Mouse (Mus musculus): ENCODE measurements at regions not wholly inside any gene's neighbourhood (a gene's known extent, or its start where the extent isn't known, plus 50 kb on each side); places are given as distances from the start of the nearest gene placed in this dataset.

- Histone ChIP-seq H3K4me1 (ENCODE audit: insufficient read depth, low read depth, low read length) (no peaks in the 10 kb centered on the region), H3K36me3 (ENCODE audit: insufficient read depth, low read length) (no peaks in the 10 kb centered on the region), H3K9ac (replicated peaks; ENCODE audit: low read depth) (no peak overlapping the region), H3K9me3 (ENCODE audit: low read length) (no peaks in the 10 kb centered on the region), H3K27ac (ENCODE audit: low read length) (no peak overlapping the region), H3K4me3 (ENCODE audit: low read depth, low read length) (no peak overlapping the region), H3K27me3 (replicated peaks; ENCODE audit: insufficient read depth, low read length) (no peaks in the 10 kb centered on the region), H3K4me2 (replicated peaks; ENCODE audit: low read depth, low read length) (no peak overlapping the region)
- no peak for ATAC-seq
- DNase-seq (ENCODE audit: low spot score): no peak
- WGBS: 50% methylated on average over 1 of the region's 1 CpGs
- no peak for TF ChIP-seq EP300 (IDR thresholded peaks at IDR 0.05)
- no peak for TF ChIP-seq CTCF (IDR thresholded peaks at IDR 0.05)
These were observed 127.7 kb downstream of the Gm12689 start for GRCm38 (mm10) chr4:99423449-99423848.

DNA sequence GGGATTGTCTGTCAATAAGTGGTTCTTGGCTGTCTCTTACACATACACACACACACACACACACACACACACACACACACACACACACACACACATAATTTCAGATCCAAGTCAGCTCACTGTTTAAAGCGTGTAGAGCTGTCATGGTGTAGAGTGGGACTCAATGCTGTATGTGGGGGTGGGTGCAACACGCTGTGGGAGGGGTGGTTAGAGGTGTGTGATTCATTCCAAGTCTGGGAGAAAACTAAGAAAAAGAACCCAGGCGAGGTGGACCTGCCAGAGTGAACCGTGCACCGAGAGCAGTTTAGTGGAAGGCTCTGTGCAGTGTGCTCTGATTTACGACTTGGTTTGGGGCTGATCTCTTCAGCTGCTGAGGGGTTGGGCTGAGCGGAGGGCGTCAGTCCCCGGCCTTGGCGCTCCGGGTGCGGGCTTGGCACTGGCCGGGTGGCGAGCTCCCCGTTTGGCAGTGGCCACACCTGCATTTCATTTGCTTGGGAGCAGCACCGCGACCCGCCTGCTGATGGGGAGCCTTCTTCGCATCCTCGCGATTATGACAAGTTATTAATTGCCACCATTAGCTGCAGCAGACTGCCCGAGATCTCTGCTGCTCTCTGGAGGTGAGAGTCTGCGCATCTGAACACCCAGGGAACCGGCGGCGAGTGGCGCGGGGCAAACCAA lies 149.5 kb downstream of the Gm12689 start:
- H3K9me3 ChIP-seq (ENCODE audit: low read length): no peaks in the 10 kb centered on the region
- no peak overlapping the region for H3K4me2 ChIP-seq (replicated peaks; ENCODE audit: low read depth, low read length)
- WGBS: 31% methylated on average over 28 of the region's 28 CpGs
- H3K27ac ChIP-seq (ENCODE audit: low read length): no peak overlapping the region
- H3K4me1 ChIP-seq (ENCODE audit: insufficient read depth, low read depth, low read length): no peaks in the 10 kb centered on the region
- TF ChIP-seq EP300 (IDR thresholded peaks at IDR 0.05) (no peak), CTCF (IDR thresholded peaks at IDR 0.05) (no peak)
- H3K9ac ChIP-seq (replicated peaks; ENCODE audit: low read depth): no peak overlapping the region
- DNase-seq (ENCODE audit: low spot score): no peak
- H3K36me3 ChIP-seq (ENCODE audit: insufficient read depth, low read length): no peaks in the 10 kb centered on the region
- ATAC-seq: no peak
- H3K27me3 ChIP-seq (replicated peaks; ENCODE audit: insufficient read depth, low read length): no peaks in the 10 kb centered on the region
- H3K4me3 ChIP-seq (ENCODE audit: low read depth, low read length): no peak overlapping the region

DNA sequence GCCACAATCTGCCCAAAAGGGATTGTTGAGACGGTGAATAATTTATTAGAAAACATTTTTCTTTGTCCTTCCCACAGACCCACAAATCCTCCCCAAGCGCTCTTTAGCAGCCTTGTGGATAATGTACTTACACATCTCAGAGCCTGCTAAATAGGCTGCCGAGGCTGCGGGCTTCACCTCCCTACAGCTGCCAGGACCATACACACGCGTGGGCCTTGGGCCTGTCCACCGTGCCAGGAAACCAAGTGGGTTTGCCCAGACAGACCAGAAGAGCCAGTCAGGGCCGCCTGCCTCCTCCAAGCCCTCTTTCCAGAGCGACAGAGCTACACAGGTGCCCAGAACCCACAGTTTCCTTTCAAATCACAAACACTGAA lies 150.0 kb downstream of the Gm12689 start:
- Histone ChIP-seq H3K4me2 (replicated peaks; ENCODE audit: low read depth, low read length) (no peak overlapping the region), H3K9ac (replicated peaks; ENCODE audit: low read depth) (no peak overlapping the region), H3K4me1 (ENCODE audit: insufficient read depth, low read depth, low read length) (no peaks in the 10 kb centered on the region), H3K9me3 (ENCODE audit: low read length) (no peaks in the 10 kb centered on the region), H3K36me3 (ENCODE audit: insufficient read depth, low read length) (no peaks in the 10 kb centered on the region), H3K27me3 (replicated peaks; ENCODE audit: insufficient read depth, low read length) (no peaks in the 10 kb centered on the region), H3K27ac (ENCODE audit: low read length) (no peak overlapping the region), H3K4me3 (ENCODE audit: low read depth, low read length) (no peak overlapping the region)
- no peak for ATAC-seq
- DNase-seq (ENCODE audit: low spot score): no peak
- whole genome bisulfite sequencing: 57% methylated on average over 9 of the region's 9 CpGs
- no peak for TF ChIP-seq EP300 (IDR thresholded peaks at IDR 0.05)

DNA sequence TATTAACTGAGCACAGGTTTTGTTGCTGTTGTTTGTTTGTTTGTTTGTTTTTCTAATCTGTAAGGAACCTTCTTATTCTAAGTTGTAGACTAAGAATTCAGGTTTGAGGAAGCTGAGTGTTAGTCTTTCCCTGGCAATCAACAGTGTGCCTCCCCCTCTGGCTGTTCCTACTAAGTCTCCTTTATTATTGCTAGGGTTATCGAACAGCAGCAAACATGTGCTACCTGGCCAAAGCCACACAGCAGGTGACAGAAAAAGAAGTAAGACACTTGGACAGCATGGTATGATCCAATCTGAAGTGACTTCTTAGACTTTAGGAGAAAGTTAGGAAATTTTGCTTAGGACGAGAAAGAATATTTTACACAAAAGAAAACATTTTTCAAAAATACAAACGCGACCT lies 163.3 kb downstream of the Gm12689 start:
- H3K4me2 ChIP-seq (replicated peaks; ENCODE audit: low read depth, low read length): no peak overlapping the region
- no peaks in the 10 kb centered on the region for H3K36me3 ChIP-seq (ENCODE audit: insufficient read depth, low read length)
- DNase-seq (ENCODE audit: low spot score): no peak
- TF ChIP-seq EP300 (IDR thresholded peaks at IDR 0.05): no peak
- no peak for TF ChIP-seq CTCF (IDR thresholded peaks at IDR 0.05)
- 57% methylated on average over 4 of the region's 4 CpGs for WGBS
- H3K4me3 ChIP-seq (ENCODE audit: low read depth, low read length): no peak overlapping the region
- no peak overlapping the region for H3K9ac ChIP-seq (replicated peaks; ENCODE audit: low read depth)
- H3K27ac ChIP-seq (ENCODE audit: low read length): no peak overlapping the region
- no peaks in the 10 kb centered on the region for H3K4me1 ChIP-seq (ENCODE audit: insufficient read depth, low read depth, low read length)
- no peak for ATAC-seq
- H3K9me3 ChIP-seq (ENCODE audit: low read length): no peaks in the 10 kb centered on the region
- no peaks in the 10 kb centered on the region for H3K27me3 ChIP-seq (replicated peaks; ENCODE audit: insufficient read depth, low read length)

- H3K27me3 ChIP-seq (replicated peaks; ENCODE audit: insufficient read depth, low read length): no peaks in the 10 kb centered on the region
- TF ChIP-seq EP300 (IDR thresholded peaks at IDR 0.05) (no peak), CTCF (IDR thresholded peaks at IDR 0.05) (no peak)
- ATAC-seq (peak; percentile 25; the same call in 1 of the 2 replicates), DNase-seq (ENCODE audit: low spot score) (peak; percentile 8)
- no peak overlapping the region for H3K9ac ChIP-seq (replicated peaks; ENCODE audit: low read depth)
- no peak overlapping the region for H3K4me2 ChIP-seq (replicated peaks; ENCODE audit: low read depth, low read length)
- WGBS: 10% methylated on average over 14 of the region's 14 CpGs
- no peaks in the 10 kb centered on the region for H3K36me3 ChIP-seq (ENCODE audit: insufficient read depth, low read length)
- no peaks in the 10 kb centered on the region for H3K9me3 ChIP-seq (ENCODE audit: low read length)
- no peak overlapping the region for H3K4me3 ChIP-seq (ENCODE audit: low read depth, low read length)
- no peaks in the 10 kb centered on the region for H3K4me1 ChIP-seq (ENCODE audit: insufficient read depth, low read depth, low read length)
- no peak overlapping the region for H3K27ac ChIP-seq (ENCODE audit: low read length)
These were observed 163.7 kb downstream of the Gm12689 start for GRCm38 (mm10) chr4:99459436-99459835.

GRCm38 (mm10) chr4:99465493-99465892 lies 169.8 kb downstream of the Gm12689 start:
- WGBS: 56% methylated on average over 9 of the region's 9 CpGs
- no peak overlapping the region for H3K9ac ChIP-seq (replicated peaks; ENCODE audit: low read depth)
- H3K27ac ChIP-seq (ENCODE audit: low read length): no peak overlapping the region
- no peak overlapping the region for H3K4me3 ChIP-seq (ENCODE audit: low read depth, low read length)
- no peaks in the 10 kb centered on the region for H3K4me1 ChIP-seq (ENCODE audit: insufficient read depth, low read depth, low read length)
- no peaks in the 10 kb centered on the region for H3K36me3 ChIP-seq (ENCODE audit: insufficient read depth, low read length)
- no peaks in the 10 kb centered on the region for H3K9me3 ChIP-seq (ENCODE audit: low read length)
- no peak for ATAC-seq
- H3K4me2 ChIP-seq (replicated peaks; ENCODE audit: low read depth, low read length): no peak overlapping the region
- no peak for DNase-seq (ENCODE audit: low spot score)
- TF ChIP-seq CTCF (IDR thresholded peaks at IDR 0.05) (no peak), EP300 (IDR thresholded peaks at IDR 0.05) (no peak)
- H3K27me3 ChIP-seq (replicated peaks; ENCODE audit: insufficient read depth, low read length): no peaks in the 10 kb centered on the region
